Mouse (Mus musculus): ENCODE measurements around the gene Cldn7.
"Not testable (repeated sequence)": the region's sequence is repeated elsewhere in the genome, so short reads cannot be mapped to it uniquely, and the experiment has no call there.

Cldn7 gene

GRCm38 (mm10) chr11:69934169-69934568, 30.4 kb upstream of the Cldn7 start:
- peak; percentile 95 for DNase-seq

GRCm38 (mm10) chr11:69934681-69935080, 29.9 kb upstream of the Cldn7 start:
- DNase-seq, result no peak

GRCm38 (mm10) chr11:69935137-69935879, 29.3 kb upstream of the Cldn7 start, which contains the start of gene Ybx2:
Gene Ybx2 (plus strand): TSS chr11:69935796.
- DNase-seq, result peak; percentile 96

GRCm38 (mm10) chr11:69936156-69936555, 28.4 kb upstream of the Cldn7 start:
- peak; percentile 48 for DNase-seq

- DNase-seq, result no peak
These were observed 27.7 kb upstream of the Cldn7 start for GRCm38 (mm10) chr11:69936714-69937347.

GRCm38 (mm10) chr11:69937385-69937784, 27.2 kb upstream of the Cldn7 start:
- DNase-seq, result no peak

GRCm38 (mm10) chr11:69937834-69938233, 26.7 kb upstream of the Cldn7 start:
- no peak for DNase-seq

- DNase-seq, result no peak
These were observed 26.1 kb upstream of the Cldn7 start for GRCm38 (mm10) chr11:69938401-69938979.

- DNase-seq, result no peak
These were observed 25.4 kb upstream of the Cldn7 start for GRCm38 (mm10) chr11:69939181-69939580.

- DNase-seq, result no peak
These were observed 24.8 kb upstream of the Cldn7 start for GRCm38 (mm10) chr11:69939731-69940130.

GRCm38 (mm10) chr11:69940962-69941361, 23.6 kb upstream of the Cldn7 start:
- no peak for DNase-seq

- no peak for DNase-seq
These were observed 19.4 kb upstream of the Cldn7 start for GRCm38 (mm10) chr11:69945216-69945615.

- no peak for DNase-seq
These were observed 18.3 kb upstream of the Cldn7 start for GRCm38 (mm10) chr11:69945997-69946891.

- DNase-seq, result no peak
These were observed 17.1 kb upstream of the Cldn7 start for GRCm38 (mm10) chr11:69947337-69948065.

GRCm38 (mm10) chr11:69948066-69948762, 16.4 kb upstream of the Cldn7 start, which contains the start of gene Slc2a4:
Gene Slc2a4 (minus strand): TSS chr11:69948188.
- DNase-seq, result peak; percentile 97

- peak; percentile 88 for DNase-seq
These were observed 15.8 kb upstream of the Cldn7 start for GRCm38 (mm10) chr11:69948763-69949150.

- peak; percentile 51 for DNase-seq
These were observed 13.6 kb upstream of the Cldn7 start for GRCm38 (mm10) chr11:69950807-69951459.

GRCm38 (mm10) chr11:69952274-69952673, 12.3 kb upstream of the Cldn7 start:
- no peak for DNase-seq

- no peak for DNase-seq
These were observed 11.2 kb upstream of the Cldn7 start for GRCm38 (mm10) chr11:69953267-69953915.

GRCm38 (mm10) chr11:69955618-69956017, 9.0 kb upstream of the Cldn7 start:
- DNase-seq, result not testable (repeated sequence)

Measured in thymus, postnatal 14 days (tissue).